Mouse (Mus musculus): ENCODE data around the gene Gls. TPM values are rescaled to one million over a fixed set of nuclear protein-coding genes. Genes with fewer than 3 reads are reported as not detected.
A peak's percentile ranks its signal among the peaks of the same experiment; 100 is the strongest.

The Gls gene
- total and polyA plus RNA-seq, 3 experiments: 148 to 358 (median 311) TPM

- H3K9me3 ChIP-seq (replicated peaks): no peaks in the 10 kb centered on the region
- no peaks in the 10 kb centered on the region for H3K27me3 ChIP-seq (ENCODE audit: insufficient read depth, low read length)
- ATAC-seq (ENCODE audit: extremely low read depth, insufficient number of reproducible peaks, low FRiP score, poor library complexity, severe bottlenecking): no peak
- peaks cover 6% of the 10 kb centered on the region; the same call in 1 of the 2 replicates for H3K4me1 ChIP-seq (ENCODE audit: insufficient read depth, low read depth, low read length)
- no peak overlapping the region for H3K4me3 ChIP-seq (ENCODE audit: low read depth, low read length)
- DNase-seq (ENCODE audit: low spot score): no peak
- peaks cover 49% of the 10 kb centered on the region for H3K36me3 ChIP-seq (replicated peaks)
- TF ChIP-seq GATA2 (IDR thresholded peaks at IDR 0.05; ENCODE audit: borderline replicate concordance, low read depth, low read length): no peak
- TF ChIP-seq CTCF (IDR thresholded peaks at IDR 0.05; ENCODE audit: low read depth, low read length): no peak
- TF ChIP-seq POLR2AphosphoS5 (IDR thresholded peaks at IDR 0.05; ENCODE audit: insufficient replicate concordance, low read depth, low read length): no peak
- no peak for TF ChIP-seq TAL1 (conservative IDR thresholded peaks at IDR 0.05; ENCODE audit: low read depth, low read length)
- no peak for TF ChIP-seq GATA1 (IDR thresholded peaks at IDR 0.05; ENCODE audit: borderline replicate concordance, low read length)
Measured at GRCm38 (mm10) chr1:52170747-52171146, 62.3 kb downstream of the Gls start.

- DNase-seq (ENCODE audit: low spot score): peak; percentile 42
- TF ChIP-seq POLR2AphosphoS5 (IDR thresholded peaks at IDR 0.05; ENCODE audit: insufficient replicate concordance, low read depth, low read length): no peak
- no peak for TF ChIP-seq GATA1 (IDR thresholded peaks at IDR 0.05; ENCODE audit: borderline replicate concordance, low read length)
- no peak for TF ChIP-seq TAL1 (conservative IDR thresholded peaks at IDR 0.05; ENCODE audit: low read depth, low read length)
- no peak for TF ChIP-seq GATA2 (IDR thresholded peaks at IDR 0.05; ENCODE audit: borderline replicate concordance, low read depth, low read length)
- TF ChIP-seq CTCF (IDR thresholded peaks at IDR 0.05; ENCODE audit: low read depth, low read length): peak; percentile 71
- ATAC-seq (ENCODE audit: extremely low read depth, insufficient number of reproducible peaks, low FRiP score, poor library complexity, severe bottlenecking): peak; percentile 15; the same call in 1 of the 2 replicates
- H3K36me3 ChIP-seq (replicated peaks): peaks cover 49% of the 10 kb centered on the region
- H3K4me3 ChIP-seq (ENCODE audit: low read depth, low read length): no peak overlapping the region
- no peaks in the 10 kb centered on the region for H3K9me3 ChIP-seq (replicated peaks)
- peaks cover 6% of the 10 kb centered on the region; the same call in 1 of the 2 replicates for H3K4me1 ChIP-seq (ENCODE audit: insufficient read depth, low read depth, low read length)
- H3K27me3 ChIP-seq (ENCODE audit: insufficient read depth, low read length): no peaks in the 10 kb centered on the region
Measured at GRCm38 (mm10) chr1:52170057-52170456, 63.0 kb downstream of the Gls start.

GRCm38 (mm10) chr1:52166652-52167220 is 66.3 kb downstream of the Gls start:
- Histone ChIP-seq H3K9me3 (replicated peaks) (no peaks in the 10 kb centered on the region), H3K36me3 (replicated peaks) (peaks cover 70% of the 10 kb centered on the region), H3K4me3 (ENCODE audit: low read depth, low read length) (no peak overlapping the region), H3K4me1 (ENCODE audit: insufficient read depth, low read depth, low read length) (peaks cover 6% of the 10 kb centered on the region; the same call in 1 of the 2 replicates), H3K27me3 (ENCODE audit: insufficient read depth, low read length) (no peaks in the 10 kb centered on the region)
- ATAC-seq (ENCODE audit: extremely low read depth, insufficient number of reproducible peaks, low FRiP score, poor library complexity, severe bottlenecking) (no peak), DNase-seq (ENCODE audit: low spot score) (no peak)
- TF ChIP-seq GATA1 (IDR thresholded peaks at IDR 0.05; ENCODE audit: borderline replicate concordance, low read length): no peak
- TF ChIP-seq CTCF (IDR thresholded peaks at IDR 0.05; ENCODE audit: low read depth, low read length): no peak
- TF ChIP-seq GATA2 (IDR thresholded peaks at IDR 0.05; ENCODE audit: borderline replicate concordance, low read depth, low read length): no peak
- no peak for TF ChIP-seq TAL1 (conservative IDR thresholded peaks at IDR 0.05; ENCODE audit: low read depth, low read length)
- TF ChIP-seq POLR2AphosphoS5 (IDR thresholded peaks at IDR 0.05; ENCODE audit: insufficient replicate concordance, low read depth, low read length): no peak

GRCm38 (mm10) chr1:52163707-52164457 is 69.2 kb downstream of the Gls start:
- TF ChIP-seq CTCF (IDR thresholded peaks at IDR 0.05; ENCODE audit: low read depth, low read length) (no peak), POLR2AphosphoS5 (IDR thresholded peaks at IDR 0.05; ENCODE audit: insufficient replicate concordance, low read depth, low read length) (no peak), GATA2 (IDR thresholded peaks at IDR 0.05; ENCODE audit: borderline replicate concordance, low read depth, low read length) (no peak), GATA1 (IDR thresholded peaks at IDR 0.05; ENCODE audit: borderline replicate concordance, low read length) (no peak), TAL1 (conservative IDR thresholded peaks at IDR 0.05; ENCODE audit: low read depth, low read length) (no peak)
- no peaks in the 10 kb centered on the region for H3K27me3 ChIP-seq (ENCODE audit: insufficient read depth, low read length)
- H3K9me3 ChIP-seq (replicated peaks): no peaks in the 10 kb centered on the region
- H3K36me3 ChIP-seq (replicated peaks): peaks cover 88% of the 10 kb centered on the region
- DNase-seq (ENCODE audit: low spot score): no peak
- no peaks in the 10 kb centered on the region for H3K4me1 ChIP-seq (ENCODE audit: insufficient read depth, low read depth, low read length)
- ATAC-seq (ENCODE audit: extremely low read depth, insufficient number of reproducible peaks, low FRiP score, poor library complexity, severe bottlenecking): no peak
- no peak overlapping the region for H3K4me3 ChIP-seq (ENCODE audit: low read depth, low read length)

GRCm38 (mm10) chr1:52161151-52161550 is 71.9 kb downstream of the Gls start:
- ATAC-seq (ENCODE audit: extremely low read depth, insufficient number of reproducible peaks, low FRiP score, poor library complexity, severe bottlenecking) (no peak), DNase-seq (ENCODE audit: low spot score) (no peak)
- no peak for TF ChIP-seq GATA1 (IDR thresholded peaks at IDR 0.05; ENCODE audit: borderline replicate concordance, low read length)
- TF ChIP-seq TAL1 (conservative IDR thresholded peaks at IDR 0.05; ENCODE audit: low read depth, low read length): no peak
- TF ChIP-seq POLR2AphosphoS5 (IDR thresholded peaks at IDR 0.05; ENCODE audit: insufficient replicate concordance, low read depth, low read length): no peak
- TF ChIP-seq CTCF (IDR thresholded peaks at IDR 0.05; ENCODE audit: low read depth, low read length): no peak
- TF ChIP-seq GATA2 (IDR thresholded peaks at IDR 0.05; ENCODE audit: borderline replicate concordance, low read depth, low read length): no peak
- no peaks in the 10 kb centered on the region for H3K9me3 ChIP-seq (replicated peaks)
- H3K4me3 ChIP-seq (ENCODE audit: low read depth, low read length): no peak overlapping the region
- no peaks in the 10 kb centered on the region for H3K4me1 ChIP-seq (ENCODE audit: insufficient read depth, low read depth, low read length)
- no peaks in the 10 kb centered on the region for H3K27me3 ChIP-seq (ENCODE audit: insufficient read depth, low read length)
- peaks cover 88% of the 10 kb centered on the region for H3K36me3 ChIP-seq (replicated peaks)

Data from G1E (cell line).